Mouse (Mus musculus): Measurements from ENCODE around the gene Fam207a.

The Fam207a gene

DNA sequence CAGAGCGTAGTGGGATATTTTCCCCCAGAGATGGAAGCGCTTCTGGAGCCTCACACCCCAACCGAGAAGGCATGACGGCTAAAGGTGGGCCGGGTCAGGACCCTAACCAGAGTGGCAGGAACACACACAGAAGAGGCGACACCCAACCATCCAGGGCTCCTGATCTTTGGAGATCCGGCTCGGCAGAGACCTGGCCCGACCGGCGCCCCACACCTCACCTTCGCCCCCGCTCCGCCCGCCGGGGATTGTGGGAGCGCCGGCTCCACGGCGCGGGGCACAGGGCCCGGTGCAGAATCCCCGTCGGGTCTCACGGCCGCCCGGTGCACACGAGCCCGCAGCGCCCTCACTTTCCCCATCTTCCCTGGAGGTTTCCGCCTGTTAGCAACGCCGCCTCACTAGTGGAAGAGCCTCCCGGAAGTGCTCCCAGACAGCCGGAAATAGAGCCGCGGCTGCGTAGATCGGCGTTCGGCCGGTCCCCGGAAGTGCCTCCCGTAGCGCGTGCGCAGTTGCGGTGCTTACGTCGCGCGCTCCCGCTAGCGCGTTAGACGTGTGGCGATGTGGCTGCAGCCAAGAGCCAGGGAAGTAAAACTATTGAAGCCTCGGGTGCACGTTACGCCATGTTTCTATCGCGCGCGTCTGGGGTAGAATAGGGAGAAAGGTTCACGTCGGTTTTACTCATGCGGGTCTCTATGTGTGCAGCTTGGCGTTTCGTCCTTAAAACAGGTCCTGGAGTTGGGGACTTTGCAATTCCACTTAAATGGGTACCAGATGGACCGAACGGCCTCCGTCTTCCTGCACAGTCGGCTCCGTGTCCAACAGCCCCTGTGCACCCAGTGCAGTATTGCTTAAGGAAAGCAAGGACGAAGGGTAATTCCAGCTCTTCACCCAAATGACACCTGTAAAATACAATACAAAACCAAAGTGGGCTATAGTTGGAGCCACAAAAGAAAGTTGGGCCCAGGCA lies at the start of gene Fam207a:
Gene Fam207a (minus strand): TSS at position 401 of the 964 bp plus-strand sequence.
- DNase-seq: peak; percentile 99

DNA sequence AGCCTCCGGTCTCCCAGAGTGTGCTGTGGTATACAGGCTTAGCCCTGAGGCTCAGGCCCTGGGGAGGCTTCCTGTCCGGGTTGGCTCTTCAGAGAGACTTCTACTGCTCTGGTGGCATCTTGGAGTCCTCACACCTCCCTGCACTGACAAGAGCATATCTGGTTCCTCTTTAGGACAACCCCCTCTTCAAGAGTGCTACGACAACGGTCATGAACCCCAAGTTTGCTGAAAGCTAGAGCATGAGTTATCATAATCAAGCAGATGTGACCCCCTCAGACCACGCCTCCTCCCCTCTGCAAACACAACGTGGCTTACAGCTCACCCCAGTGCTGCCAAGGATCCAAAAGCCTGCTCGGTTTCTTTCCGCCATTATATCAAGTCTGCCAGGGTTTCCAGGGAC lies 49.4 kb upstream of the Fam207a start:
- DNase-seq: no peak

DNA sequence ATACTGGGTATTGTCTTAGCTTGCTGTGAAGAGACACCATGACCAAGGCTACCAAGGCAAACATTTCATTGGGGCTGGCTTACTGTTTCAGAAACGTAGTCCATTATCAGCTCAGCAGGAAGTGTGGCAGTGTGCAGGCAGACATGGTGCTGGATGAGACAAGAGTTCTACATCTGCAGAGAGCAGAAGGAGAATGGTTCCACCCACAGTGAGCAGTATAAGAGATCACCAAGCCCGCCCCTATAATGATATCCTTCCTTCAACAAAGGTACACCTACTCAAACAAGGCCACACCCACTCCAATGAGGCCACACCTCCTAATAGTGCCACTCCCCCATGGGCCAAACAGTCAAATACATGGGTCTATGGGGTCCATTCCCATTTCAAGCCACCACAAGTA lies 45.9 kb upstream of the Fam207a start:
- DNase-seq: no peak

DNA sequence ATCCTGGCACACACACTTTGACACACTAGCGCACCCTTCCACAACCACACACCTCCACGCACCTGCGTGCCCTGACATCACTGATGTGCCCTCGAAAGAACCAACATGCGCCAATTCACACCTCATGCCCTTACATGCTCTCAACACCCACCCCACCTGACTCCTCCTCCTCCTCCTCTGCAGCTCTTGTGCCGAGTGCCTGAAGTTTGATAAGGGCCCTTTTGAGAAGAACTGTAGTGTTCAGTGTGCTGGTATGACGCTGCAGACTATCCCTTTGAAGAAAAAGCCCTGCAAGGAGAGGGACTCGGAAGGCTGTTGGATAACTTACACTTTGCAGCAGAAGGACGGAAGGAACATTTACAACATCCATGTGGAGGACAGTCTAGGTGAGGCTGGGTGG lies 45.2 kb upstream of the Fam207a start:
- no peak for DNase-seq

DNA sequence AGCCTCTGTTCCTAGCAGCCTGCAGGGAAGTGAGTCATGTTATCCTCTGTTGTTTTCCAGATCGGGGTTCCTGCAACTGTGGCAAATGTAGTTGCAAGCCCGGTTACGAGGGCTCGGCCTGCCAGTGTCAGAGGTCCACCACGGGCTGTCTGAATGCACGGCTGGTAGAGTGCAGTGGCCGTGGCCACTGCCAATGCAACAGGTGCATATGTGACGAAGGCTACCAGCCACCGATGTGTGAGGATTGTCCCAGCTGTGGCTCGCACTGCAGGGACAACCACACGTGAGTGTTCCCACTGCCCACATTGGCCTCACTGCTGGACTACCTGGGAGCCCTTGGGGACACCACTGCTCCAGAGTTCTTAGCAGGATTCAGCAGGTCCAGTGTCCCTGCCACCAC lies 44.5 kb upstream of the Fam207a start:
- DNase-seq: no peak

DNA sequence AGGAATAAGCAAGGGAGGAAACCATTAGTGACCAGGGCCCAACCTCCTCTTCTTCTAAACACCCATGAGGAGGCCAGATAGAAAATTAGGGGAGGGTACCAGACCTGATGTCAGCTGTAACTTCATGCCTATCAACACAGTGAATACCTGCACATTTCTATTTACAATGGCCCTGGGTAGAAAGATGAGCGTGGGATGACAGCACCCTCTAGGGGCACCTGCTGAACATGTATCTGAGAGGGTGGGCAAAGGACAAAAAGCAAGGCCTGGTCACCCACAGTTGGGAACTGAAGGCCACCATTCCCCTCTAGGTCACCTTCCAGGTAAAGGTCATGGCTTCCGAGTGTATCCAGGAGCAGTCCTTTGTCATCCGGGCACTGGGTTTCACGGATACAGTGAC lies 42.1 kb upstream of the Fam207a start:
- DNase-seq: no peak

DNA sequence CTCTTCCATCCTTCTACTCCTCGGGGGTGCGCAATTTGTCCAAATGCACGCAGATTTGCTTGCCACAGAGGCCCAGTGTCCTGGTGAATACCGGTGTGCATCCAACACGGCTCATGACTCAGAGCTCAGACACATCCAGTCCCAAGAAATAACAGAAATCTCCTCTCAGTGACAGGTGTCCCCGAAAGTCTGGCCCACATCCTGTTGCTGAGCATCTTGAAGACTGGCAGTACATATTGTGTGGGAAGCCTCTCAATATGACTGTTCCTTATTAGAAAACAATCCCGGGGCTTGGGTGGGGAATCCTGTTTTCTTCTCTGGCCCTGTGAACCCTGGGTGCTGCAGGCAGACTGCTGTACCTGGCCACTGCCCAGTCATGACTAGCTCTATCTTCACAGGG lies 41.0 kb upstream of the Fam207a start:
- DNase-seq: no peak

DNA sequence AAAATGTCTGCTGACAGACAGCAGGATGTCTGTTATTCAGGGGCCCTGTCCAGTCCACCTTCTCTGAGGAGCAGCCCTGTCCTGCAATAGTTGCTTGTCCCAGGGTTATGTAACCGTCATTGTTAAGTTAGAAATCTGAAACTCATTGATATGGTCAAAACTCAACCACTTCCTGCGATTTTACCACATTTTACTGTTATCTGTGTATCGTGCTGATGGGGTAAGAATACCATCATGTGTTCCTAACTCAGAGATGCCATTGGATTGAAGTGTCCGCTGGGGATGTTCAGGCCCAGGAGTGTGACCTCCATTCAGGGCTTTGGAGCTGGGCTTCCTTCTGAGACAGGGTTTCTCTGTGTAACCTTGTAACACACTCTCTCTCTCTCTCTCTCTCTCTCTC lies 39.3 kb upstream of the Fam207a start:
- no peak for DNase-seq

DNA sequence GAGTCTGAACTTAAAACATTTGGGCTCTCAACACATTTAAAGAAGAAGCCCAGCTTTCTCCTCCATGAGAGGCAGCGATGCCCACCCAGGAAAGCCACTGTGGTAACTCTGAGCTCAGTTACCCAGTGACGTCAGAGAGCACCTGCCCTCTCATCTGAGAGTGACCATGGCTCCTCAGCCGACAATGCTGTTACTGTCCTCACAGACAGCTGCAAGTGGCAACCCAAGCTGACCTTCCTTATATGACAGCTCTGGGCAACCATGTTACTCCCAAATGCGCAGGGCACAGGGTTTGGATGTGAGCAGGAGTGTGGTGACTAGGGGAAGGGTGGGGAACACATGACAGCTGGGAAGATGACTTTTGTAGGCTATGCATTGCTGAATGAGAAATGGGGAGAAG lies 37.7 kb upstream of the Fam207a start:
- DNase-seq: no peak

DNA sequence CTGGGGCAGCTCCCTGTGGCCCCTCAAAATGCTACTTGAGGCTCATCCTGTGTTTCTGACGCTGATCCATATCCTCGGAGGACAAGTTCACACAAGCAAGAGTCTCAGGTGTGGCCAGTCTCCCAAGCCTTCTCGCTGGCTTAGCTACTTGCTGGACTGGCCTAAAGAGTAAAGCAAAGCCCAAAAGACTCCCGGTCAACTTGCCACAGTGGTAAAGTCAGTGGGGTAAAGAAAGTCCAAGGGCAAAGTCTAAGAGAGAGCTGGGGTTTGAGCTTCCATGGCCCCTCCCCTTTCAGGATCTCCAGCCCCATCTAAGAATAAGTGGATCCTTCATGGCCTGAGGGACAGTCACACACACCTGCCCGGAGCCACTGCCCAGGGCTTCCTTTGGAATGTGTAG lies 36.6 kb upstream of the Fam207a start:
- no peak for DNase-seq

DNA sequence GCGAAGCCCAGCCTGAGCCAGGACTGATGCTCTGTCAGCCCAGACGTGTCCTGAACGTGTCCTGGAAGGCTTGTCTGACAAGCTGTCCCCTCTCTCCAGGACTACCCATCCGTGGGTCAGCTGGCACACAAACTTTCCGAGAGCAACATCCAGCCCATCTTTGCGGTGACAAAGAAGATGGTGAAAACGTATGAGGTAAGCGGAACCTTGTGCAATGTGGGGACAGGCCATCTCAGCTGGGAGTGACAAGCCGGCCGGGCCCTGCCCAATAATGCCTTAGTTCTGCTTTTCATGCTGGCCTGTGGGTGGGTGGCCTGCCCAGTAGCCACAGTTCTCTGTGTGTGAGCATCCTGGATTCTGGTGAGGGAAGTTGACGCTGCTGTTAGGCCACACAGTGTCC lies 35.3 kb upstream of the Fam207a start:
- DNase-seq: peak; percentile 97

DNA sequence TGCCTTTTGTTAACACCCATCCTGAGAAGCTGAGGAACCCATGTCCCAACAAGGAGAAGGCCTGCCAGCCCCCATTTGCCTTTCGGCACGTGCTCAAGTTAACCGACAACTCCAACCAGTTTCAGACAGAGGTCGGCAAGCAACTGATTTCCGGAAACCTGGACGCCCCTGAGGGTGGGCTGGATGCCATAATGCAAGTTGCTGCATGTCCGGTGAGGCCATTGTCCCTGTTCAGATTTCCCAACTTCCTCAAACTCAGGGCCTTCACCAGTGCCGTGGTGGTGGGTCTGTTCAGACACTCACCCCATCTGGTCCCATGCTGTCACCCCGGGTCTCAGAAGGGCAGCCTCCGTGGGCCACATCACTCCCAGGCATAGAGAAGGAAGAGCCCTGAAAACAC lies 33.0 kb upstream of the Fam207a start:
- DNase-seq: no peak

DNA sequence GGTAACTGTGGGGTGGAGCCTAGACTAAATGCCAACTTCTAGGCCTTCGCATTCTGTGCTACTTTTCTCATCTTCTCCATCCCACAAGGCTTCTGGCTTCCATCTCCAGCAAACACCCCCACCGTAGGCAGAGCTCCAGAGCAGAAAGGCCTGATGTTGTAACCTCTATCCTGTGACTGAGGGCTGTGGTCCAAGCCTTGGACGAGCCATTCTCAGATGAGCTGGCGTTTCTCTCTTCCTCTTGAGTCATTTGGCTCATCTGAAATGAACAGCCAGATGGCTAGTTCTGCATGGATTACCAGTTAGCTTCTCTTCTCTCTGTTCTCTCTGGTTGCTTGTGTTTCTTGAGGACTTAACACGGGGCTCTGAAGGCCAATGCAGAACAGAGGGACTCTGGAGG lies 29.3 kb upstream of the Fam207a start:
- peak; percentile 98 for DNase-seq

DNA sequence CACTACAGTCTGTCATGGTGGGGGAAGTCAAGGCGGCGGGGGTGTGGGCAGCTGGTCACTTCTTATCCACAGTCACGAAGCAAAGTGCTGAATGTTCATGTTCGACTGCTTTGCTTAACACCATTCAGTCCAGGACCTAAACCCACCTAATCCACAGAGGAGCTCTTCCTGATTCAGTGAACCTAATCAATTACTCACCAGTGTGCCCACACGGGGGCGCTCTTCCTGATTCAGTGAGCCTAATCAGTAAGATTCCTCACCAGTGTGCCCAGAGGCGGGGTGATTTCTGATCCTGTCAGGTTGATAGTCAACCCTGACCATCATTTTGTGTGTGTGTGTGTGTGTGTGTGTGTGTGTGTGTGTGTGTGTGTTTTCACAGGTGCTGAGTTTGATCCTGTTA lies 27.6 kb upstream of the Fam207a start:
- DNase-seq: no peak

DNA sequence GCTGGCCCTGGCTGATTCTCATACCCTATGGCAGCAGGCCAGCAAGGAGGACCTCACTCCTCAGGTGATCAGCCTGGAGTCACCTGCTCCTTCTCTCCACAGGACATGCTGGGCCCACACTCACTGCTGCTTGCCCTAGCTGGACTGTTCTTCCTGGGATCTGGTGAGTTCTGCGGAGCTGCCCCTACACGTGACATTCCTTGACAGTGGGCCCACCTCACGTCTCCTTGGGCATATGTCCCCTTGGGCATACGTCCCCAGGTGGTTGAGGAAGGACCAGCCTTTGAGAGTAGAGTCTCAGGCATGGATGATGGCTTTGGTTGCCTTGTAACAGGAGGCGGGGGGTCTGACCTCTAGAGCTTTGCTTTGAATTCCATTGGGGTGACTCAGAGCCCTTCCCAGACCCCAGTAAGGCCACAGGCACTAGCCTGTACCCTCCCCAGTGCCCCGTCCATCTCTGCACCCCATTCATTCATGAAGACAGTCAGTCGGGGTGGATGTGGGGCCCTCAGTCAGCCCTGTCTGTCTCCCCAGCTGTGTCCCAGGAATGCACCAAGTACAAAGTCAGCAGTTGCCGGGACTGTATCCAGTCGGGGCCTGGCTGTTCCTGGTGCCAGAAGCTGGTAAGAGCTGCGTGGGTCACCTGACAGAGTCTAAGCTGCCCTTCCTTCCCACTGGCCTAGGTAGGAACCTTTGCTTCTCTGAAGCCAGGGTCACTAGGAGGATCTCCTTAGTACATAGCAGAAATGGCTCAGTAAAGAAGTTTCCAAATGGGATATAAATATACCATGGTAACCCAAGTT lies 26.5 kb upstream of the Fam207a start:
- DNase-seq: peak; percentile 94

DNA sequence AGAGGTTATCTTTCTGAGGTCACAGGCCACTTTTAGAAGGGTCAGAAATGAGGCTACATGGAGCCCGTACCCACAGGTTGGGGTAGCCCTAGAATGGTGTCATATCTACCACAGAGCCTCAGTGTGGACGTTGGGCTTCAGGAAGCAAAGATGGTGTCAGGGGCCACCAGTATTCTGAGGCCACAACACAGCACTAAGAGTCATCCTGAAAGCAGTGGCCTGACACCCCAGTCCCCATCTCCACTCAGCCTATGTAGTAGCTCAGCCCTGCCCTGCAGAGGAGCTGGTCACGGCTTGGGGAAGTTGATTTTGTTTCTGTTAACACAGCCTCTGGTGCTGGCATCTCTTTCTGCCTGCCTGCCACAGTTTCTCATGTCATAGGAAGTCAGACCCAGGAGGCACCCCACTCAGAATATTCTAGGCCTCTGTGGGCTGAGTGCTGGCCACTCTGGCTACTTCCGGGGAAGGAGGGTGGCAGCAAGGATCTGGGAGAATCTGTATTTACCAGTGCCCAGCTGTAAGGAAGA lies 25.1 kb upstream of the Fam207a start:
- DNase-seq: peak; percentile 97

DNA sequence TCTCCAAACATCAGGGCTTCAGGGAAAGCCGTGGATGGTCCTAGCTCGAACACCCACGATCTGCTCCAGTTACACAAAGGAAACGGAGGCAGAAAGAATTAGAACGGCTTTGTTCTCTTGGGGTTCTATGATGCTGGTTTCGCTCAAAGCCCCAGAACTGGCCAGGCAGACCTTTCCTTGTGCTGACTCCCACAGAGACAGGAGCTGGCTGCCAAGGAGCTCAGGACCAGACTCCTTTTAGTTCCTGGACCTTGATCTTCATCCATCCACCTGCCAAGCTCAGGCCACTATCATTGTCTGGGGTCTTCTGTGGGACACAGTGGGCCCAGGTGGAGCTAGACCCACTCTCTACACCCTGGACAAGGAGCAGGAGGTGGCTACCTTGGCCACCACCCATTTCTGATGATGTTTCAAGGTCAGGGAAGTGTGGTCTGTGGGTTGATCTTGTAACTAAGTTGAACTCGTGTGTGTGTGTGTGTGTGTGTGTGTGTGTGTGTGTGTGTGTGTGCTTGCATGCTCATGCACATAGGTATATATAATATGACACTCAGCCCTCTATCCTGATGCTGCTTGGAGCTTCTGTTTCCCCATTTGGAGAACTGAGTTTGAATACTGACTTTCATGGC lies 23.8 kb upstream of the Fam207a start:
- no peak for DNase-seq

DNA sequence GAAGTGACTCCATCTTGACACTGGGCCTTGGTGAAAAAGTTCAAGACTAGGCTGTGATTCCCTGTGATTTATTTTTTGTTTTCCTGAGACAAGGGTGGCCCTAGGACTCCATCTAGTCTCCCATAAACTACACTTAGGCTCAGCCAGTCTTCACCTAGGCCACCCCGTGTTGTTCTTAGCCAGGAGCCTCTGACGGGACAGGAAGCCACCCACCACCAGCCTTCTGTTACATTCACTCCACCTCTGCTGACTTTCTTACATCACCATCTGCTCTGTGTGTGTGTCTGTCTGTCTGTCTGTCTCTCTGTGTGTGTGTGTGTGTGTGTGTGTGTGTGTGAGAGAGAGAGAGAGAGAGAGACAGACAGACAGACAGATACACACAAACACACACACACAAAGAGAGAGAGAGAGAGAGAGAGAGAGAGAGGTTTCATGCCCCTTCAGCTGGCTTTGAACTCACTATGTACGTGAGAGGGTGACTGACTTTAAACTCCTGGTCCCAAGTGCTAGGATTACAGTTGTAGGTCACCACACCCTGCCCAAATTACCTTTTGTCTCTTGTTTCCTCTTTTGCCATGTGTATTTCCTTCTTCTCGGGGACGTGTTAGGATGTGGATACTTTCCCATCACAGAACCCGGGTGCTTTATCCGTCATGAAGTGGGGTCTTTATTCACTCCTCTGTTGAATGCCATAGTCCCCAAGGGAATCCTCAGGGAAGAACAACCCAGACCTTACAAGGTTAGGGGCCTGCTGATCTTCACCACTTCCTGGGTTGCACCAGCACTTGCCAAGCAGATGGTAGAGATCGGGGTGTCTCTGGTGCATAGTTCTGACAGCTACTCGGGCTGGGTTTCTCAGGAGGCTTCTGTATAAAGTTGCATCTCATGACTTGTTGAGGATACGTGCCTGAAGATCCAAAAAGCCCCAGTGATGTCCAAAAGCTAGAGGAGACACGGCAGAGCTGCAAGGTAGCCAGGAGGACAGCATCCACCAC lies 21.9 kb upstream of the Fam207a start:
- peak; percentile 85 for DNase-seq

DNA sequence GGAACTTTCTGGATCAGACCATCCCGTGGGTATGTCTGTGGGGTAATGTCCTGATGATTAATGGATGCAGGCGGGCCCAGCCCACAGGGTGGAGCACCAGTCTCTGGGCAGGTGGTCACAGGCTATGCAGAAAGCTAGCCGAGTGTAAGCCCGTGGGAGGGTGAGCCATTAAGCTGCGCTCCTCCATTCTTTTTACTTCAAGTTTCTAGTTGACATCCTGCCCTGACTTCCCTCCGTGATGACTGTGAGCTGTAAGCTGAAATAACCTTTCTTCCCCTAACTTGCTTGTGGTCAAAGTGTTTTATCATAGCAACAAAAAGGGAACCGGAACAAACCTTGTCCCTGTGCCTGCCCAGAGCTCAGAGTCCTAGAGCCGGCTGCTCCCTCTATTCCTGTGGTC lies 21.1 kb upstream of the Fam207a start:
- DNase-seq: peak; percentile 87

DNA sequence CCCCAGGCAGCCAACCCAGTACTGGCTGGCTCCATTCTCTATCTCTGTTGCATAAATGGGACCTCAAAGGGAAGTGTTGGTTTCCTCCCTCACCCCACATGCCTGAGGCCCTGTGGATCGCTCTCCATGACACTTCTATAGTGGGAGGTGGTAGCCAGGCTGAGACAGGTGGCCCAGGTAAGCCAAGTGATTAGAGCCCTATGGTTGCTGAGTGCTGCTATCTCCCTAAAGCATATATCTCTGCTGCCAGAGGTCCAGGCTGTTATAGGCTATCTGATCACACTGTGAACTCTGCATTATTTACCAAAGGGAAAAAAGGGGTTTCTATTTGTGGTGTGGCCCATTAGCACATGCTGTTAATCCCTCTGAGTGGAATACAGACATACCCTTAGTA lies 16.4 kb upstream of the Fam207a start:
- peak; percentile 86 for DNase-seq

DNA sequence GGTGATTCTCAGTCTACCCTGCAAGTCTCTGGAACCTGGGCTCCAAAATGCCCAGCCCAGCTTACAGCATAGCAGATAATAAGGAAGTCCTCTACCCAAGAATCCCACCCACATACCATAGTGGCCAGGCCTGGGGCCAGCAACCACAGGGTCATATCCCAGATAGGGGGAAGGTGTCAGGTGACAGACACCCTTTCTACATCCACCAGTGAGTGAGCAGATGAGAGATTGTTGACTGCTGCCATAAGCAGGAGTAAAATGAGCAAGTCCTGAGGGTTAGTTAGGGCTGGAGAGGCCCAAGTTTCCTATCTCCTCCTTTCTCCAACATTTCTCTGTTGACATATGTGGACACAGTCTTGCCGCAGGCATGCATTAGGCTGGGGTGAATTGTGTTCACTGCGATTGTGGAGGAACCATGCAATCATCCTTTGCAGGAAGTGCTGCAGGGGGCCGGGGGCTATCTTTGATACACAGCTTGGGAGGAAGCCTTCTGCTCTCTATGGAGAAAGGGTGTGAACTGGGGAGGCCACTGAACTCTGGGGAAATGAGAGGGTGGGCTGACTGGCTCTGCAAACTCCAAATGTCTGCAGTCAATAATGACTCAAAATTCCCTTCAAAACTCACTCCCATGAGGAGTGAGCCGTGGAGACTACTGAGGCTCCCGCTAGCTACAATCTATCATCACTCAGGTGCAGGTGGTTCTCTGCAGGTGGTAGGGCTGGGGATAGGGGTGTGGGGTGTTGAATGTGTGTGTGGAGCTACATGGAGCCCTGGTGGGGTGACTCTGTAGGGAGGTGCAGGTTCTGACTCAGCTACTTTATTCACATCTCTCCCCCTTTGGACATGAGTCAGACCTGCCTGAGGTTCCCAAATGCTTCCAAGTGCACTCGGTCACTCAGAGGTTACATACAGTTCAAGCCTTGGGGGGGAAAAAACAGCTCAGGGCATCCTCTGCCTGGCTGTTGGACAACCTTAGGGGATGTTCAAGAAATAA lies 15.7 kb upstream of the Fam207a start:
- DNase-seq: peak; percentile 92

Data from heart, adult 11 months (tissue).